Mouse (Mus musculus): Measurements from ENCODE around the gene Baiap3. TPM values are rescaled to one million over a fixed set of nuclear protein-coding genes. Genes with fewer than 3 reads are reported as not detected.

The Baiap3 gene
- total RNA-seq, 2 experiments from 2014 or later: 0.54 TPM; not detected in 1

DNA sequence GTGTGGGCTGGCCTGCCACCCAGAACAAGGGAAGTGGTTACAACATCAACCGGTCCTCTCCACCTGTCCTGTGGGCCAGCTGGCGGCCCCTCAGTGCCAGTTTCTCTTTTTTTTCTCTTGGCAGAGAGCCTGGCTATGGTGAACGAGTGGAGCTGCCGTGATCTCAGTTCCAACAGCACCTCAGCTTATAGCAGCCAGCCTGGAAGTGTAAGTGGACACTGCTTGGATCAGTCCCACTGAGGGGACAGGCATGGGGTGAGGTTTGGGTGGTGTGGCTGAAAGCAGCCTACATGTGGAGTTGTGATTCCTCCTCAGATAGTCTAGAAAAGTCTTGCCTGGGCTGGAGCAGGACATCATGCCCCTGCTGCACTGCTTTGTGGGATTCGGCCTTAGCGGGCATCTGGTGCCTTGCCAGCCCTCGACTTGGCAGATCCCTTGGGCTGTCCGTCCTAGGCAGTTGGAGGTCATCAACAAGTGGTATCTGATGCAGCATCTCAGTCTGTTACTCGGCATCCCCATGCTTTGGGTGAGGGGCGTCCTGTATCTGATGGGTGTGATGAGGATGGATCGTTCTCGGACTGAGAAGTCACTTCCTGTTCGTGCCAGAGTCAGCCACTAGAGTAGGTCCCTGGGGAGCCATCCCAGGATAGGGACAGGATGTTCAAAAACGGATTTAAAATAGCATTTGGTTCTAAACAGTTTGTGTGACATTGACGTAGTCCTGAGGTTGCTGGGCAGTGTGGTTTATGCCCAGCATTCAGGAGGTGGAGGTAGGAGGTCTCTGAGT is 45.3 kb downstream of the Baiap3 start:
- no peak for DNase-seq (ENCODE audit: low spot score in 2 of 2)

DNA sequence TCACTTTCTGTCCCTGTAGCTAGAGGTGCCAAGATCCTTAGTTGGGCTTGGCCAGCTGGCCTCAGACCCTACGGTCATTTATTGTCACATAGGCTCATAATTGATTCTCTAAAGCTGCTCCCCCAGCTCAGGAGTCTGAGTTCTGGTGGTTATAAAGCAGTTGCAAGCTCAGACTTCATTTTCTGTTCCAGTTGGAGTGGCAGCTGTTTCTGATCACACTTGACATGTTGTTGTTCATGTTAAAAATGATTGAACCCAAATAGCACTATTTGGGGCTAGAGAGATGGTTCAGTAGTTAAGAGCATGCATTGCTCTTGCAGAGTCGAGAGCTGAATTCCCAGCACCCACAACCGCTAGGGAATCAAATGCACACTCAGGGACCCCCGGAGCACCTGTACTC is 46.2 kb downstream of the Baiap3 start:
- no peak for DNase-seq (ENCODE audit: low spot score in 2 of 2)

DNA sequence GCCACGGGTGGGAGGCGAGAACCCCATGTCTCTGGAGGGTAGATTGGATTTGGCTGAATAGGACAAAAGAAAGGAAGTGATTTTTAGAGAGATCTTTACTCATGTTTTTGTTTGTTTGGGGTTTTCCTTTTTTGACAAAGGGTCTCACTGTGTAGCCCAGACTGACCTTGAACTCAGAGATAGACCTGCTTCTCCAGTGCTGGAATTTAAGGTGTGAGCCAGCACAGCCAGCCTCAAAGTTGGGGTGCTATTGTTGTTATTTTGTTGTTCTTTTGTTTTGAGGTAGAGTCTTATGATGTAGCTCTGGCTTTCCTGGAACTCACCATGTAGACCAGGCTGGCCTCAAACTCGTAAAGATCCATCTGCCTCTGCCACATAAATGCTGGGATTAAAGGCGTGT is 53.8 kb downstream of the Baiap3 start:
- DNase-seq (ENCODE audit: low spot score in 2 of 2): no peak

Small RNA genes within 50 kb of the gene (microRNA-seq; reads per million reads assigned to microRNA genes)
- gene Mir3547: not detected

Other genes starting within 250 kb of the Baiap3 start
- 10 to 100 TPM; 13.9 to 14.9 TPM for gene Cramp1l, start 240.6 kb downstream of the Baiap3 start, total RNA-seq (2021)
- 10 to 100 TPM in 1 of 2 experiments, 1 to 10 TPM in 1; 9.0 to 10.1 TPM for gene Ift140, start 240.3 kb downstream of the Baiap3 start, total RNA-seq (2021)
- 10 to 100 TPM; 14.6 to 19.9 TPM for gene Tmem204, start 172.8 kb downstream of the Baiap3 start, total RNA-seq (2021)
- 10 to 100 TPM; 23.5 to 27.8 TPM for gene Telo2, start 140.4 kb downstream of the Baiap3 start, total RNA-seq (2021)
- gene Ptx4, start 135.6 kb downstream of the Baiap3 start, total RNA-seq (2021): 10 to 100 TPM in 1 of 2 experiments, 1 to 10 TPM in 1; 6.0 to 12.6 TPM
- gene Clcn7, start 123.0 kb downstream of the Baiap3 start, total RNA-seq (2021): 10 to 100 TPM; 23.0 to 25.0 TPM
- gene Ccdc154, start 93.9 kb downstream of the Baiap3 start, total RNA-seq (2021): under 1 TPM; 0.15 to 0.21 TPM
- not detected for gene Gm38655, start 80.9 kb downstream of the Baiap3 start, total RNA-seq (2021)
- 10 to 100 TPM; 12.5 to 12.9 TPM for gene BC003965, start 71.8 kb downstream of the Baiap3 start, total RNA-seq (2021)
- gene Unkl, start 68.0 kb downstream of the Baiap3 start, total RNA-seq (2021): 10 to 100 TPM in 1 of 2 experiments, 1 to 10 TPM in 1; 9.5 to 12.6 TPM
- gene Gnptg, start 16.2 kb downstream of the Baiap3 start, total RNA-seq (2021): 10 to 100 TPM; 14.9 to 16.2 TPM
- 10 to 100 TPM; 25.5 to 26.4 TPM for gene Tsr3, start 16.2 kb downstream of the Baiap3 start, total RNA-seq (2021)
- 100 to 1,000 TPM; 178 to 203 TPM for gene Ube2i, start 18.3 kb upstream of the Baiap3 start, total RNA-seq (2021)
- 10 to 100 TPM; 18.4 to 21.5 TPM for gene Prss34, start 42.0 kb upstream of the Baiap3 start, total RNA-seq (2021)
- gene Prss28, start 52.3 kb upstream of the Baiap3 start, total RNA-seq (2021): not detected
- gene Prss29, start 62.3 kb upstream of the Baiap3 start, total RNA-seq (2021): not detected
- 10 to 100 TPM; 34.5 to 40.2 TPM for gene Tpsab1, start 89.2 kb upstream of the Baiap3 start, total RNA-seq (2021)
- 100 to 1,000 TPM in 1 of 2 experiments, 10 to 100 TPM in 1; 86.0 to 110 TPM for gene Tpsb2, start 109.9 kb upstream of the Baiap3 start, total RNA-seq (2021)
- gene Tpsg1, start 112.9 kb upstream of the Baiap3 start, total RNA-seq (2021): under 1 TPM; 0.54 to 0.60 TPM
- gene Cacna1h, start 177.4 kb upstream of the Baiap3 start, total RNA-seq (2021): 10 to 100 TPM; 20.2 to 22.7 TPM
- not detected for gene Tekt4, start 198.3 kb upstream of the Baiap3 start, total RNA-seq (2021)
- not detected for gene Sstr5, start 240.9 kb upstream of the Baiap3 start, total RNA-seq (2021)